Mouse (Mus musculus): ENCODE results near the gene Dock8.

The Dock8 gene

GRCm38 (mm10) chr19:25249230-25249629, 249.9 kb downstream of the Dock8 start:
- no peak for DNase-seq (ENCODE audit: inconsistent ontology term)

- no peak for DNase-seq (ENCODE audit: inconsistent ontology term)
These were observed 252.3 kb downstream of the Dock8 start for GRCm38 (mm10) chr19:25251610-25252140.

All from Muller cell, postnatal 12 days (primary cell).